Mouse (Mus musculus) G1E (cell line): ENCODE measurements at regions not wholly inside any gene's neighbourhood (a gene's known extent, or its start where the extent isn't known, plus 50 kb on each side); places are given as distances from the start of the nearest gene placed in this dataset.

Source experiments
- CTCF ChIP-seq: IDR thresholded peaks from 2 replicates; pipeline ENCODE4 v1.5.1; 2012; ENCODE audit warnings: low read depth, low read length, inconsistent platforms, mixed read lengths
- POLR2AphosphoS5 ChIP-seq: IDR thresholded peaks from 2 replicates; pipeline ENCODE4 v1.6.1; 2012; ENCODE audit warnings: low read depth, low read length, inconsistent platforms; ENCODE audit not compliant: insufficient replicate concordance
- TAL1 ChIP-seq: conservative IDR thresholded peaks from 2 replicates; pipeline ENCODE4 v1.6.1; 2012; ENCODE audit warnings: low read depth, low read length, inconsistent platforms, mixed read lengths

- TF ChIP-seq POLR2AphosphoS5: no peak
- no peak for TF ChIP-seq CTCF
- no peak for TF ChIP-seq TAL1
Observed at GRCm38 (mm10) chr13:107535213-107535612, 509.0 kb upstream of the Smim15 start.
